Mouse (Mus musculus) thymus, adult 2 months (tissue): Measurements from ENCODE around the gene Trim2.

ENCODE experiments used
- CTCF ChIP-seq: fragments of 200-500 bp; IDR thresholded peaks from 2 replicates; pipeline ENCODE4 v1.5.1; 2012; ENCODE audit warnings: mild to moderate bottlenecking, control low read depth, low read length, moderate library complexity, borderline replicate concordance; ENCODE audit not compliant: control insufficient read depth, poor library complexity, insufficient read depth; ENCODE audit errors: extremely low read depth
- POLR2A ChIP-seq: fragments of 200-500 bp; IDR thresholded peaks from 2 replicates; pipeline ENCODE4 v1.6.1; 2012; ENCODE audit warnings: mild to moderate bottlenecking, low read length, control low read depth, moderate library complexity; ENCODE audit not compliant: control insufficient read depth, poor library complexity, insufficient read depth; ENCODE audit errors: extremely low read depth

- TF ChIP-seq CTCF (no peak), POLR2A (no peak)
Observed at GRCm38 (mm10) chr3:84193881-84194280, 112.8 kb downstream of the Trim2 start.
